Mouse (Mus musculus): ENCODE measurements around the gene Daam1.
A peak's percentile ranks its signal among the peaks of the same experiment; 100 is the strongest.

GRCm38 (mm10) chr12:71855730-71856479 is 25.0 kb downstream of the Daam1 start:
- TF ChIP-seq POLR2A (IDR thresholded peaks at IDR 0.05; ENCODE audit: insufficient read length, low read depth) (no peak), USF1 (IDR thresholded peaks at IDR 0.05; ENCODE audit: low read depth) (no peak), MYOD1 (IDR thresholded peaks at IDR 0.05; ENCODE audit: control insufficient read depth in 1 of 3, insufficient read length in 2 of 3, low read depth in 2 of 3) (peak in 2 of 3 experiments; percentile 39 to 66), MYOG (IDR thresholded peaks at IDR 0.05; ENCODE audit: control insufficient read depth in 1 of 3, insufficient read depth in 1 of 3, insufficient read length in 2 of 3, low read depth in 2 of 3) (peak in 1 of 3 experiments; percentile 35)
